Mouse (Mus musculus) hindbrain, postnatal 0 days (tissue): ENCODE results near the gene Tgif2. TPM values are rescaled to one million over a fixed set of nuclear protein-coding genes. Genes with fewer than 3 reads are reported as not detected.
"Not testable (repeated sequence)": the region's sequence is repeated elsewhere in the genome, so short reads cannot be mapped to it uniquely, and the experiment has no call there.

ENCODE experiments used
- ATAC-seq: fragments of 200-750 bp; cut with Nextera tagmentation; 2 replicates; pipeline ENCODE4 v1.8.0; 2017; ENCODE audit warnings: mild to moderate bottlenecking, moderate TSS enrichment, moderate library complexity
- DNase-seq: peaks from one replicate; pipeline ENCODE4 v3.0.0-alpha.2; 2015; ENCODE audit warnings: low spot score
- H3K27ac ChIP-seq: fragments of 300-500 bp; sonication (generic); 2 replicates; pipeline ENCODE4 v1.5.1; 2014; ENCODE audit warnings: mild to moderate bottlenecking
- H3K27me3 ChIP-seq: fragments of 300-500 bp; sonication (generic); 2 replicates; pipeline ENCODE4 v1.6.1; 2014; ENCODE audit warnings: low read length, mixed read lengths; ENCODE audit not compliant: insufficient read depth
- H3K36me3 ChIP-seq: fragments of 300-500 bp; sonication (generic); 2 replicates; pipeline ENCODE4 v1.6.1; 2014; ENCODE audit warnings: low read length, mixed read lengths; ENCODE audit not compliant: insufficient read depth
- H3K4me1 ChIP-seq: fragments of 300-500 bp; sonication (generic); 2 replicates; pipeline ENCODE4 v1.6.1; 2014; ENCODE audit warnings: antibody characterized with exemption, low read length, mixed read lengths; ENCODE audit not compliant: insufficient read depth
- H3K4me2 ChIP-seq: fragments of 300-500 bp; sonication (generic); 2 replicates; pipeline ENCODE4 v1.6.1; 2014; ENCODE audit warnings: low read depth, mild to moderate bottlenecking, low read length, moderate library complexity, mixed read lengths
- H3K4me3 ChIP-seq: fragments of 300-500 bp; sonication (generic); 2 replicates; pipeline ENCODE4 v1.5.1; 2014; ENCODE audit warnings: low read length
- H3K9ac ChIP-seq: fragments of 300-500 bp; sonication (generic); replicated peaks from 2 replicates; pipeline ENCODE4 v1.6.1; 2014; ENCODE audit warnings: mild to moderate bottlenecking, low read length, moderate library complexity, mixed read lengths
- H3K9me3 ChIP-seq: fragments of 300-500 bp; sonication (generic); 2 replicates; pipeline ENCODE4 v1.6.1; 2016; ENCODE audit warnings: low read length, mixed read lengths
- CTCF ChIP-seq: IDR thresholded peaks from 2 replicates; pipeline ENCODE4 v1.5.1; 2016; ENCODE audit warnings: antibody characterized with exemption, control low read depth, low read depth
- WGBS: fragments of 180-500 bp; shearing (Covaris S2); extraction: QIAGEN DNeasy Blood & Tissue Kit; methylation state at CpG from one replicate; pipeline ENCODE4 v1.1.7; 2014; 5-methylcytosine and 5-hydroxymethylcytosine counted together
- polyA plus RNA-seq: library from polyadenylated mRNA; unstranded; fragments of >200 nt; fragmentation: Nextera tagmentation; extraction: Ambion mirVana; gene quantifications from 2 replicates; pipeline ENCODE4 v1.2.1, GENCODE M21; 2015
- total RNA-seq: library from RNA; depleted of rRNA; stranded (reverse); fragments of >200 nt; gene quantifications from 2 replicates; pipeline ENCODE4 v1.2.3, GENCODE M21; 2014

The Tgif2 gene
- total and polyA plus RNA-seq, 2 experiments from 2014 or later = 14.4 to 18.2 TPM

- ATAC-seq (no peak), DNase-seq (no peak)
- Histone ChIP-seq H3K9me3 (no peaks in the 10 kb centered on the region), H3K27me3 (no peaks in the 10 kb centered on the region), H3K4me1 (peaks cover 4% of the 10 kb centered on the region), H3K27ac (no peak overlapping the region), H3K4me3 (no peak overlapping the region), H3K36me3 (no peaks in the 10 kb centered on the region), H3K4me2 (no peak overlapping the region), H3K9ac (no peak overlapping the region)
- TF ChIP-seq CTCF = no peak
- 83% methylated on average over 15 of the region's 15 CpGs for WGBS
These were observed 54.9 kb downstream of the Tgif2 start for GRCm38 (mm10) chr2:156894496-156895265.

- TF ChIP-seq CTCF = no peak
- no peak for ATAC-seq
- no peak overlapping the region for H3K27ac ChIP-seq
- H3K27me3 ChIP-seq = no peaks in the 10 kb centered on the region
- DNase-seq = no peak
- peaks cover 4% of the 10 kb centered on the region for H3K4me1 ChIP-seq
- WGBS = 68% methylated on average over 9 of the region's 9 CpGs
- H3K36me3 ChIP-seq = no peaks in the 10 kb centered on the region
- H3K4me2 ChIP-seq = no peak overlapping the region
- H3K4me3 ChIP-seq = no peak overlapping the region
- no peak overlapping the region for H3K9ac ChIP-seq
- no peaks in the 10 kb centered on the region for H3K9me3 ChIP-seq
These were observed 56.6 kb downstream of the Tgif2 start for GRCm38 (mm10) chr2:156896384-156896914.

- Histone ChIP-seq H3K4me2 (no peak overlapping the region), H3K27me3 (no peaks in the 10 kb centered on the region), H3K36me3 (no peaks in the 10 kb centered on the region), H3K4me3 (no peak overlapping the region), H3K9ac (no peak overlapping the region), H3K4me1 (peaks cover 4% of the 10 kb centered on the region), H3K27ac (no peak overlapping the region), H3K9me3 (no peaks in the 10 kb centered on the region)
- DNase-seq = no peak
- WGBS = 71% methylated on average over 9 of the region's 9 CpGs
- TF ChIP-seq CTCF = no peak
- ATAC-seq = no peak
These were observed 57.2 kb downstream of the Tgif2 start for GRCm38 (mm10) chr2:156897034-156897433.

- Histone ChIP-seq H3K9ac (no peak overlapping the region), H3K27ac (no peak overlapping the region), H3K27me3 (no peaks in the 10 kb centered on the region), H3K36me3 (no peaks in the 10 kb centered on the region), H3K4me1 (no peaks in the 10 kb centered on the region), H3K4me3 (no peak overlapping the region), H3K9me3 (no peaks in the 10 kb centered on the region), H3K4me2 (no peak overlapping the region)
- no peak for ATAC-seq
- no peak for DNase-seq
- no peak for TF ChIP-seq CTCF
- WGBS = 59% methylated on average over 4 of the region's 4 CpGs
These were observed 58.6 kb downstream of the Tgif2 start for GRCm38 (mm10) chr2:156898374-156898773.

GRCm38 (mm10) chr2:156899184-156899583 lies 59.4 kb downstream of the Tgif2 start:
- 68% methylated on average over 4 of the region's 4 CpGs for WGBS

GRCm38 (mm10) chr2:156901344-156901743 lies 61.5 kb downstream of the Tgif2 start:
- H3K4me2 ChIP-seq = no peak overlapping the region
- no peak for DNase-seq
- WGBS = 64% methylated on average over 2 of the region's 2 CpGs

More at GRCm38 (mm10) chr2:156899184-156899583, 59.4 kb downstream of the Tgif2 start:
- Histone ChIP-seq H3K4me2 (no peak overlapping the region), H3K4me3 (no peak overlapping the region), H3K36me3 (no peaks in the 10 kb centered on the region), H3K27ac (no peak overlapping the region), H3K27me3 (no peaks in the 10 kb centered on the region), H3K9me3 (no peaks in the 10 kb centered on the region), H3K9ac (no peak overlapping the region), H3K4me1 (no peaks in the 10 kb centered on the region)
- ATAC-seq (no peak), DNase-seq (no peak)
- TF ChIP-seq CTCF = no peak

GRCm38 (mm10) chr2:156901883-156902282 lies 62.1 kb downstream of the Tgif2 start:
- Histone ChIP-seq H3K4me2 (no peak overlapping the region), H3K36me3 (no peaks in the 10 kb centered on the region), H3K4me3 (no peak overlapping the region), H3K9ac (no peak overlapping the region), H3K9me3 (no peaks in the 10 kb centered on the region), H3K27me3 (no peaks in the 10 kb centered on the region), H3K4me1 (no peaks in the 10 kb centered on the region), H3K27ac (no peak overlapping the region)
- WGBS = 68% methylated on average over 6 of the region's 6 CpGs
- TF ChIP-seq CTCF = no peak
- DNase-seq (no peak), ATAC-seq (no peak)

More at GRCm38 (mm10) chr2:156901344-156901743, 61.5 kb downstream of the Tgif2 start:
- no peaks in the 10 kb centered on the region for H3K27me3 ChIP-seq
- H3K4me1 ChIP-seq = no peaks in the 10 kb centered on the region
- H3K4me3 ChIP-seq = no peak overlapping the region
- no peaks in the 10 kb centered on the region for H3K9me3 ChIP-seq
- H3K27ac ChIP-seq = no peak overlapping the region
- no peak for TF ChIP-seq CTCF
- H3K9ac ChIP-seq = no peak overlapping the region
- no peak for ATAC-seq
- H3K36me3 ChIP-seq = no peaks in the 10 kb centered on the region

- H3K36me3 ChIP-seq, H3K4me2 ChIP-seq, H3K27ac ChIP-seq, H3K9ac ChIP-seq, H3K4me1 ChIP-seq, H3K9me3 ChIP-seq, DNase-seq, ATAC-seq, H3K4me3 ChIP-seq, H3K27me3 ChIP-seq: not testable (repeated sequence)
- WGBS = 59% methylated on average over 4 of the region's 4 CpGs
These were observed 62.6 kb downstream of the Tgif2 start for GRCm38 (mm10) chr2:156902411-156902810.
